Mouse (Mus musculus) layer of hippocampus, adult 18-20 months (tissue): ENCODE data around the gene Phc3. TPM values are rescaled to one million over a fixed set of nuclear protein-coding genes. Genes with fewer than 3 reads are reported as not detected.
"Not testable (repeated sequence)": the region's sequence is repeated elsewhere in the genome, so short reads cannot be mapped to it uniquely, and the experiment has no call there.

Experiments used
- DNase-seq, 2 experiments: peaks; one replicate each; pipeline ENCODE4 v3.0.0; 2022; ENCODE audit warnings: low spot score in 2 of 2
- total RNA-seq, 2 experiments: library from RNA; stranded (reverse); gene quantifications; 2 replicates each; pipeline ENCODE4 v1.2.3; 2021

The Phc3 gene
- total RNA-seq, 2 experiments from 2014 or later, result 38.7 TPM

DNA sequence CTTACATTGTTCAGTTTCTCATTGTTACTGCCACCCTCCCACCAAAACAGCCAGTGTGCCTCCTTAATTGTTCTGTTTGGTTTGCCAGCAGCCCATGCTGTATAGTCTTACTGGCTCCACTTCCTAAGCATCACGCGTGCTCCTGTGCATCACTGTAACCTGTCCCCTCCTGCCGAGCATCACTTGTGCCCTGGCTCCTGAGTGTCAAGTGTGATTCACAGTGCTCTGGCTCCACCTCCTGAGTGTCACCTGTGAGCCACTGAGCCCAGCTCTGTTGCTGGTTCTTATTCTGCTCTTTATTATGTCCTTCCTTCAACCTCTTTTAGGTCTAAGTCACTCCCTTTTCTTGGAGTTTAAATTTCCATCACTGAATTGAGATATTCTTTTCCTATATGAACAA, 81.8 kb downstream of the Phc3 start:
- no peak for DNase-seq

DNA sequence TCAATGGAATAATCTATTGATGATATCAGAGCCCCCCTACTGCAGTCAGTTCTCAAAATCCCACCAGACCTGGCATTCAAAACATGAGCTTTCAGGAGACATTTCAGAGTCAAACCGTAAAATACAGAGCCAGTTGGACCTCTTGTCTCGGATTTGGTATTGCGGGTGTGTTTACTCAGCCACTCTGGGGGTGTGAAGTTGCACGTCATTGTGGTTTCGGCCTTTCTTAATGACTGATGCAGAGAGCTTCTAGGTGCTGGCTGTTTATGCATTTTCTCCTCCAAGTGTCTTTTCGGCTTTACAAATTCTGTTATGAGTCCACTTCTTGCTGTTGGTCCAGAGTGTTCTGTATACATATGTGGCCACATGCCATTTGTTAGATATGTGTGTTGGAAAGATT, 92.5 kb downstream of the Phc3 start:
- DNase-seq, result no peak

- DNase-seq, result no peak
Measured at GRCm38 (mm10) chr3:30869995-30870394, 99.2 kb downstream of the Phc3 start.

- no peak for DNase-seq
Measured at GRCm38 (mm10) chr3:30868625-30869024, 100.6 kb downstream of the Phc3 start.

DNA sequence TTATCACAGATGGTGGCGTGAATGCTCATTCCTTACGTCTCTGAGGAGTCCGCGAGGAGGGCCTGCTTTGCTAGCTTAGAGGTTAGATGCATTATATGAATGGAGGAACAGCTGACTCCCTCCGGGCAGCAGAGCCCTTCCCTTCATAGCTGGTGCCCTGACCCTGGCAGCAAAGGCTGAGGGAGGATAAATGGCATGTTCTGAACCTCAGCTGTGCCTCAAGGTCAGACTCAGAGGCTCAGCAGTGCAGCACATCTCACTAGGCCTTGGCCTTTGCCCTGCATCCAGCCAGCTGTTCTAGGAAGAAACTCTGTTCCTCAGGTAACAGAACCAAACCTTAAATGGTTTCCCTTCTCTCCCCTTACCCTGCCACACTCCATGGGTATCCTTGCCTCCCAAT, 101.0 kb downstream of the Phc3 start:
- DNase-seq, result no peak

DNA sequence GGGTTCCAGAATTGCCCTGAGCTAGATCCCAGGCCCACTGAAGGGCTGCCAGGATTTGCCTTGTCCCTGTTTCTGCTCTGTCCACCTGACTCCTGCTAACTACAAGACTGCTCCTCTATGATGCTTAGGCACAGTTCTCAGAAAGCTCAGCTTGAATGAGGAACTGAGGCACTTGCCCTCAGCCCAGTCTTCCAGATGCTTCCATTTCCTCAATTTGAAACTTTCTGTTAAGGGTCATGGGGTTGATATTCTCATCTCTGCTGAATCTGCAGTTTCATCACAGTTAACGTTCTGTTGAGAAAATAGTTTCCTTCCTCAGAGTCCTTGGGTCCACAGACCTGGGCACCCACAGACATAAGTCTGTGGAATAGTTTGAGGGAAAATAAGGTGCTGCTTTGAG, 104.6 kb downstream of the Phc3 start:
- DNase-seq, result no peak

- no peak for DNase-seq
Measured at GRCm38 (mm10) chr3:30863712-30864435, 105.3 kb downstream of the Phc3 start.

GRCm38 (mm10) chr3:30860705-30861104, 108.5 kb downstream of the Phc3 start:
- no peak for DNase-seq

- DNase-seq, result not testable (repeated sequence)
Measured at GRCm38 (mm10) chr3:30859599-30859998, 109.6 kb downstream of the Phc3 start.

GRCm38 (mm10) chr3:30855604-30856458, 113.4 kb downstream of the Phc3 start, which contains the start of gene Gpr160:
TSS of gene Gpr160 (plus strand) at chr3:30855950.
- peak in 1 of 2 experiments; percentile 63 for DNase-seq

DNA sequence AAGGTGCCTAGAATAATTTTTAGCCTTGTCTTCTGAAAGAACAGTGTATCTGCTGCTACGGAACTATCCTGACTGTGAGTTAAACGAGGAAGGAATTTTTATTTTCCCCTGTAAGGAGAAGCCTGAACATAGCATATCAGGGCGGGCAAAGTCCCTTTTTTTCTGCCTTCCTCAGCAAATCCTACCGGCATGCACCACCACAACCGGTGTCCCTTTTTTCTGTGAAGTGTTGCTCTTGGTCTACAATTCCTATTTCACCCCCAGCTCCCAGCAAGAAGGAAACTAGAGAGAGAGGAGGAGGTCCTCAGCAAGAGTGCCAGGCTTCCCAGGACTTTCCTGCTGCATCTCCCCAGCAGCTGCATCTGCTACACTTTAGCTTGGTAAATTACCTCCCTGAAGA, 115.6 kb downstream of the Phc3 start:
- no peak for DNase-seq

DNA sequence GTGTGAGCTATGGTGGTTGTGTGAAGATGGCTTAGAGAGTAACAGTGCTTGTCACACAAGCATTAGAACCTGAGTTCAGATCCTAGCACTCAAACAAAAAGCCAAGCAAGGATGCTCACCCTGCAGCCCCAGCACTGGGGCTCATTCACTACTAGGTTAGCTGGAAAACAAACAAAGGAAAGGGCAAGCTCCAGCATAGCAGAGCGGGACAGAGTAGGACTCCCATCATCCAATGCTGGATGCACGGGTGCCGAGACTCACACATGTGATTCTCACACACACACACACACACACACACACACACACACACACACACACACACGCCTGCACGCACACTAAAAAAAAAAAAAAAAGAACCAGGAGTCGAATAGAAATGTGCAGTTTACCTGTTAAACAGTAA, 117.8 kb downstream of the Phc3 start:
- no peak for DNase-seq

Other genes starting within 250 kb of the Phc3 start
- not detected for gene Samd7, start 223.1 kb downstream of the Phc3 start, total RNA-seq
- 10 to 100 TPM; 96.6 to 99.3 TPM for gene Sec62, start 176.5 kb downstream of the Phc3 start, total RNA-seq
- gene Gpr160, start 113.5 kb downstream of the Phc3 start, total RNA-seq, result 1 to 10 TPM; 1.0 to 1.7 TPM
- 10 to 100 TPM; 56.7 to 65.8 TPM for gene Prkci, start 26.3 kb upstream of the Phc3 start, total RNA-seq
- gene Skil, start 125.6 kb upstream of the Phc3 start, total RNA-seq, result 10 to 100 TPM; 61.6 to 63.4 TPM
- 100 to 1,000 TPM in 1 of 2 experiments, 10 to 100 TPM in 1; 98.2 to 115 TPM for gene Cldn11, start 180.5 kb upstream of the Phc3 start, total RNA-seq